Mouse (Mus musculus): ENCODE data around the gene Pola1.
A peak's percentile ranks its signal among the peaks of the same experiment; 100 is the strongest.

Gene Pola1

DNA sequence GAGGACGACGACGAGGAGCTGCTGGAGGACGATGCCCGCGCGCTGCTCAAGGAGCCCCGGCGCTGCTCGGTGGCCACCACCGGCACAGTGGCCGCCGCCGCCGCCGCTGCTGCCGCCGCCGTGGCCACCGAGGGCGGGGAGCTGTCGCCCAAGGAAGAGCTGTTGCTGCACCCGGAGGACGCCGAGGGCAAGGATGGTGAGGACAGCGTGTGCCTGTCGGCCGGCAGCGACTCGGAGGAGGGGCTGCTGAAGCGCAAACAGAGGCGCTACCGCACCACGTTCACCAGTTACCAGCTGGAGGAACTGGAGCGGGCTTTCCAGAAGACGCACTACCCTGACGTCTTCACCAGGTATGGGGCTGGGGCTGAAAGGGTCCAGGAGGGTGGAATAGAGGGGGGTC, 342.9 kb downstream of the Pola1 start:
- DNase-seq (ENCODE audit: low spot score) = no peak

GRCm38 (mm10) chrX:93288339-93288738, 343.6 kb downstream of the Pola1 start:
- no peak for DNase-seq (ENCODE audit: low spot score)

- DNase-seq (ENCODE audit: low spot score) = peak; percentile 85
These were observed 345.6 kb downstream of the Pola1 start, which contains the start of gene Arx for GRCm38 (mm10) chrX:93286291-93286893. Arx (plus strand) TSS chrX:93286445.

DNA sequence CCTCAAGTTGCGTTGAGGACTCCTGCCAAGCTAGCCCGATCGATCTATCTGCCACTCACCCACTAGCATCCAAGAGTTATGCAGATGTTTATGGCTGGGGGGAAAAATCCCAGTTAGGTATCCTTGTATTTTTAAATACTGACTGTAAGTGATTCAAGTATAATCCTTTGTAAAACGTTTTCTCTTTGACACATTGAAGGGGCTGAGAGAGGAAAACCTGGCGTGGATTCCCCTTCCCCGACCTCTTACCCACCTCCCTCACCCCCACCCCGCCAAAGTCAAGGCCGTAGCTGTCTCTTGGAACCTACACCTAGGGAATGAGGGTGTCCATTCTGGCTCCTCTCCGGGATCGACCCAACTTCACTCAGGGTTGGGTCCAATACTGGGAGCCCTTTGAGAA, 346.9 kb downstream of the Pola1 start:
- DNase-seq (ENCODE audit: low spot score) = no peak

- no peak for DNase-seq (ENCODE audit: low spot score)
These were observed 350.2 kb downstream of the Pola1 start for GRCm38 (mm10) chrX:93281756-93282155.

- no peak for DNase-seq (ENCODE audit: low spot score)
These were observed 350.8 kb downstream of the Pola1 start for GRCm38 (mm10) chrX:93281028-93281723.

DNA sequence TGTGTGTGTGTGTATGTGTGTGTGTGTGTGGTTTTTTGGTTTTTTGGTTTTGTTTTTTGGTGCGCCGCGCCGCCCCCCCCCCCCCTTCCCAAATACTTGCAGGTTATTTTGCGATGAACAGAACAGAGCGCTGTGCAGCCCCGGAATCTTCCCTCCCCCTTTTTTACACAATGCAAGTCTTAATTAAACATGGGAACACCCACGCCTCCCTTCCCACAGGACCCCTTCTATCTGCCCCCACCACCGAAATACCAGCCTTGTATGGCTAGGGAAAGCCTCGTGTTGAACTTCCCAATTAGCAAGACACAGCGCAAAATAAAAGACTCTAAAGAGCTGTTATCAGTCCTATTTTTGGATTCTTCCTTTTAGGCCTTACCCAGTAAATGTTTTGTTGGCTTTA, 352.0 kb downstream of the Pola1 start:
- DNase-seq (ENCODE audit: low spot score) = no peak

DNA sequence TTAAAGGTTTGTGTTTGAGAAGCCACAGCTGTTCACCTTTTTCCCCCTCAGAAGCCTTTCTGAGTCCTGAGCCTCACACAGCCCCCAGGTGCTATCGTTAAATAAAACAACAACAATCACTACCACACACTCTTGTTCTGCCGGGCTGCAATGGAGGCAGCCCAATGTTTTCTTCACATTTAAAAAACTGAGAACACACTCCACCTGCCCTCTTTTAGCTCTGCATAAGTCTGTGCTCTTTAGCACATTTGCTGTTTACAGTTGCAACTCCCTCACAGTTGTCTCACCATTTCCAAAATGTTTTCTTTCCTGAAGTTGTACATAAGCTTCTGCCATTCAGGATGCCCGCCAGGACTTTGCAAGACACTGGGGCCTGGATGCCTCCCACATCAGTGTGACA, 356.3 kb downstream of the Pola1 start:
- no peak for DNase-seq (ENCODE audit: low spot score)

Measured in embryo, embryonic 10 days (tissue).